Mouse (Mus musculus) liver, embryonic 16.5 days (tissue): Measurements from ENCODE around the gene Nwd2. TPM values are rescaled to one million over a fixed set of nuclear protein-coding genes. Genes with fewer than 3 reads are reported as not detected.

ENCODE experiments used
- ATAC-seq: fragments of 200-750 bp; cut with Nextera tagmentation; 2 replicates; pipeline ENCODE4 v1.8.0; 2017; ENCODE audit warnings: low read depth, mild to moderate bottlenecking, moderate number of reproducible peaks, moderate library complexity
- H3K27ac ChIP-seq: fragments of 300-500 bp; sonication (generic); 2 replicates; pipeline ENCODE4 v1.5.1; 2014; ENCODE audit warnings: mild to moderate bottlenecking, low read length
- H3K27me3 ChIP-seq: fragments of 300-500 bp; sonication (generic); 2 replicates; pipeline ENCODE4 v1.6.1; 2014; ENCODE audit warnings: low read depth, low read length, mixed read lengths; ENCODE audit not compliant: control insufficient read depth, insufficient read depth
- H3K36me3 ChIP-seq: fragments of 300-500 bp; sonication (generic); 2 replicates; pipeline ENCODE4 v1.6.1; 2014; ENCODE audit warnings: mild to moderate bottlenecking; ENCODE audit not compliant: control insufficient read depth, insufficient read depth
- H3K4me1 ChIP-seq: fragments of 300-500 bp; sonication (generic); 2 replicates; pipeline ENCODE4 v1.6.1; 2014; ENCODE audit warnings: low read depth, low read length, mixed read lengths; ENCODE audit not compliant: control insufficient read depth
- H3K4me2 ChIP-seq: fragments of 300-500 bp; sonication (generic); 2 replicates; pipeline ENCODE4 v1.6.1; 2014; ENCODE audit warnings: low read depth, low read length, mixed read lengths
- H3K4me3 ChIP-seq: fragments of 300-500 bp; sonication (generic); 2 replicates; pipeline ENCODE4 v1.5.1; 2014; ENCODE audit warnings: low read depth, mild to moderate bottlenecking, low read length
- H3K9ac ChIP-seq: fragments of 300-500 bp; sonication (generic); 2 replicates; pipeline ENCODE4 v1.6.1; 2014; ENCODE audit warnings: low read depth, low read length
- H3K9me3 ChIP-seq: fragments of 300-500 bp; sonication (generic); replicated peaks from 2 replicates; pipeline ENCODE4 v1.6.1; 2016; ENCODE audit warnings: low read length; ENCODE audit not compliant: control insufficient read depth
- WGBS: fragments of 180-500 bp; shearing (Covaris S2); extraction: QIAGEN DNeasy Blood & Tissue Kit; methylation state at CpG from one replicate; pipeline ENCODE4 v1.1.7; 2014; ENCODE audit not compliant: insufficient replicate concordance; 5-methylcytosine and 5-hydroxymethylcytosine counted together
- polyA plus RNA-seq: library from polyadenylated mRNA; unstranded; fragments of >200 nt; fragmentation: Nextera tagmentation; extraction: Ambion mirVana; gene quantifications from 2 replicates; pipeline ENCODE4 v1.2.1, GENCODE M21; 2015

The Nwd2 gene
- polyA plus RNA-seq, 1 experiment from 2014 or later = 0.04 TPM

- ATAC-seq = no peak
- 70% methylated on average over 6 of the region's 6 CpGs for WGBS
Observed at GRCm38 (mm10) chr5:63819519-63819918, 170.6 kb downstream of the Nwd2 start.

GRCm38 (mm10) chr5:63821176-63821575 is 172.3 kb downstream of the Nwd2 start:
- no peaks in the 10 kb centered on the region for H3K36me3 ChIP-seq
- no peak overlapping the region for H3K4me2 ChIP-seq
- H3K9ac ChIP-seq = no peak overlapping the region
- peaks cover 31% of the 10 kb centered on the region for H3K4me1 ChIP-seq
- no peaks in the 10 kb centered on the region for H3K27me3 ChIP-seq
- WGBS = 56% methylated on average over 5 of the region's 5 CpGs
- H3K4me3 ChIP-seq = no peak overlapping the region
- H3K27ac ChIP-seq = peak overlapping the region; percentile 20; the same call in 1 of the 2 replicates
- no peaks in the 10 kb centered on the region for H3K9me3 ChIP-seq
- no peak for ATAC-seq

More at GRCm38 (mm10) chr5:63819519-63819918, 170.6 kb downstream of the Nwd2 start:
- no peak overlapping the region for H3K27ac ChIP-seq
- H3K4me2 ChIP-seq = no peak overlapping the region
- no peaks in the 10 kb centered on the region for H3K9me3 ChIP-seq
- H3K36me3 ChIP-seq = no peaks in the 10 kb centered on the region
- H3K9ac ChIP-seq = no peak overlapping the region
- H3K27me3 ChIP-seq = no peaks in the 10 kb centered on the region
- no peak overlapping the region for H3K4me3 ChIP-seq
- peaks cover 25% of the 10 kb centered on the region for H3K4me1 ChIP-seq

GRCm38 (mm10) chr5:63821860-63822259 is 173.0 kb downstream of the Nwd2 start:
- Histone ChIP-seq H3K4me3 (no peak overlapping the region), H3K27ac (peak overlapping the region; percentile 20), H3K4me1 (peaks cover 38% of the 10 kb centered on the region), H3K27me3 (no peaks in the 10 kb centered on the region), H3K9me3 (no peaks in the 10 kb centered on the region), H3K4me2 (no peak overlapping the region), H3K9ac (no peak overlapping the region), H3K36me3 (no peaks in the 10 kb centered on the region)
- 28% methylated on average over 8 of the region's 8 CpGs for WGBS
- peak; percentile 76 for ATAC-seq

DNA sequence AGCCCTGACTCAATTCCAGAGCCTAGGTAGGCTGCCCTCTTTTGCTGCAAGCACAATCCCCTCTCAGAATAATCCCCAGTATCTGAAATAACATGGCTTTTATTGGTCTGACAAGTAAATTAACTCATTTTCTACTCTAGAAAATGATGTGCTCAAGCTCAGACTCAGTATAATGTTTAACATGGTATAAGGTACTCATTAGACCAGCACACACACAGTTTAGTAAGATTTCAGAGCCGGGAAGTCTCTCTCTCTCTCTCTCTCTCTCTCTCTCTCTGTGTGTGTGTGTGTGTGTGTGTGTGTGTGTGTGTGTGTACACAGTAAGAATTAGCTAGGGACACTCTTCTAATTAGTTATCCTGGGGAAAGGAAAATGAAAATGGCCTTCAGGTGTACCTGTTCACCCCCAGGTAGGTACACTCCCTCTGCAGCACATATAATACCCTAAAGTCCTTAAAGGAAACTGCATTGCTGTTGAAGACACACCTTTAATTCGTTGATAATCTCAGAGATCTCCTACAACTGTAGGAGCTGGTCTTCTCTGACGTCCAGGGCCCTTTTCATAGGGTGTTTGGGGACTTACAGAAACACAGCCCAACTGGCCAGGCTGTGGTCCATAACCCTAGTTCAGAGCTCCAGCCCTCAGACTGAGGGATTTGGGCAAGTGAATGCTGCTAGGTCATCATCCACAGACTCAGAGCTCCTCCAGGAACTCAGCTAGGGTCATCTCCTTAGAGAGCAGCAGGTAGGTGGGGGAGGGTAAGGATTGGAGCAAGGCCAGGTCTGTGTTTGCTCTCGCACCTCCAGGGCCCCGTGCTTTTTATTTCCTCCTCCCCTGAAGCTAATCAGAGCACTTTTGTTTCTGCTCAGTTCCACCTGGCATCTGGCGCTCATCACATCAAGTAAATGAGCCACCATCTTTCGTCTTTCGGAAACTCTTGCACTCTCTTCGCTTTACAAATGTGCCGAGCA is 174.7 kb downstream of the Nwd2 start:
- Histone ChIP-seq H3K4me1 (peaks cover 42% of the 10 kb centered on the region), H3K27ac (peak overlapping the region; percentile 25), H3K36me3 (no peaks in the 10 kb centered on the region), H3K4me2 (no peak overlapping the region), H3K9ac (no peak overlapping the region), H3K9me3 (no peaks in the 10 kb centered on the region), H3K27me3 (no peaks in the 10 kb centered on the region), H3K4me3 (no peak overlapping the region)
- ATAC-seq = no peak
- WGBS = 55% methylated on average over 10 of the region's 10 CpGs

DNA sequence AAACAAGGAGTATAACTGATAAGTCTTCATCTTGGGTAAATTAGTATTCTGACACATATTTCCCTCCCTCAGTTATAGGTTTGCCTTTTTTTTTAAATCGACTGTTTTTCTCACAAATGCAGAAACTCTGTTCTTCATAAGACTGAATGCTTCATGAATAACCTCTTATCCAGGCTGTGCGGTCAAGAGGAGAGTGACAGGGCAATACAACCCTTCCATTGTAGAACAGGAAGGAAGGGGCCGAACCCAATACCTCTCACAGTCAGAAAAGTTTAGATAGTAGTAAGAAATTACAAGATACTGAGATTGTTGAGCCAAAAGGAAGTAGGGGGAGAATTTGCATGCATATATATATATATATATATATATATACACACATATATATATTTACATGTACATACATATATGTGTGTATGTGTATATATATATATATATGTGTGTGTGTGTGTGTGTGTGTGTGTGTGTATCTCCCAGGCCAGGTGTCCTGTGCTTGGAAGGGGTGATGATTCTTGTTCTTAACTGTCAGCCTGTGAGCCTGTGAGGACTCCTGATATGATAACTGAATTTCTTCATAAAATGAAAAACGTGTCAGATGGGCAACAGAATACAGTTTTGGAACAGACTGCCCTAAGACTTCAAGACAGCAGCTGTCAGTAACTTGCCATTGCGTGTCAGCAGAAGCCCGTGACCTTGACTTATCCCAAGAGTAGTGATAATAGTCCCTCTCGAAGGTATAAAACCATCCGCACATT is 175.9 kb downstream of the Nwd2 start:
- 28% methylated on average over 8 of the region's 8 CpGs for WGBS
- no peak overlapping the region for H3K27ac ChIP-seq

GRCm38 (mm10) chr5:63825881-63826280 is 177.0 kb downstream of the Nwd2 start:
- ATAC-seq = no peak
- H3K27ac ChIP-seq = peak overlapping the region; percentile 50; the same call in 1 of the 2 replicates
- WGBS = 55% methylated on average over 5 of the region's 5 CpGs
- peaks cover 51% of the 10 kb centered on the region for H3K4me1 ChIP-seq
- no peak overlapping the region for H3K9ac ChIP-seq
- H3K27me3 ChIP-seq = no peaks in the 10 kb centered on the region
- H3K36me3 ChIP-seq = no peaks in the 10 kb centered on the region
- no peak overlapping the region for H3K4me3 ChIP-seq
- 0 out of 2 replicates have a peak overlapping the region, but pooled peaks have one; percentile 18 for H3K4me2 ChIP-seq
- no peaks in the 10 kb centered on the region for H3K9me3 ChIP-seq

More for the DNA sequence above, 175.9 kb downstream of the Nwd2 start:
- no peaks in the 10 kb centered on the region for H3K36me3 ChIP-seq
- no peaks in the 10 kb centered on the region for H3K27me3 ChIP-seq
- H3K4me3 ChIP-seq = no peak overlapping the region
- H3K9ac ChIP-seq = no peak overlapping the region
- no peak overlapping the region for H3K4me2 ChIP-seq
- H3K9me3 ChIP-seq = no peaks in the 10 kb centered on the region
- peaks cover 42% of the 10 kb centered on the region for H3K4me1 ChIP-seq
- ATAC-seq = peak; percentile 24; the same call in 1 of the 2 replicates

DNA sequence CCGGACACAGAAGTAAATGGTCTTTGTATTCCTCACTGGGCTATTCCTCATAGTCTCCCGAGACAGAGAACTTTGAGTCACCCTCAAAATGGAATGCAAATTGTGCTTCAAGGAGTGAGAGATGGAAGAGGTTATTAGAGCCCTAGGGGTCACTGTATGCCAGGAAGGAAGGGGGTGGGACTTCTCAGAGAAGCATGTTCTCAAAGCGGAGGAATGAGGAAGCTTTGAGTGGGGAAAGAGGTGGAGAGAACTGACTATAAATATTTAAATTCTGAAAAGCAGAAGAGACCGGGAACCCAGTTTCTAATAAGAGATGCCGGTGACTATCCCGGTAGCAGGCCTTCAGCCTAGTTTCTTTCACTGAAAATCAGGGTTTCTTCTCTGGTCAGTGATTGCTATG is 178.1 kb downstream of the Nwd2 start:
- Histone ChIP-seq H3K36me3 (no peaks in the 10 kb centered on the region), H3K4me3 (no peak overlapping the region), H3K27ac (peak overlapping the region; percentile 50), H3K27me3 (no peaks in the 10 kb centered on the region), H3K4me1 (peaks cover 49% of the 10 kb centered on the region), H3K4me2 (peak overlapping the region; percentile 25), H3K9ac (no peak overlapping the region), H3K9me3 (no peaks in the 10 kb centered on the region)
- WGBS = 23% methylated on average over 6 of the region's 6 CpGs
- no peak for ATAC-seq

DNA sequence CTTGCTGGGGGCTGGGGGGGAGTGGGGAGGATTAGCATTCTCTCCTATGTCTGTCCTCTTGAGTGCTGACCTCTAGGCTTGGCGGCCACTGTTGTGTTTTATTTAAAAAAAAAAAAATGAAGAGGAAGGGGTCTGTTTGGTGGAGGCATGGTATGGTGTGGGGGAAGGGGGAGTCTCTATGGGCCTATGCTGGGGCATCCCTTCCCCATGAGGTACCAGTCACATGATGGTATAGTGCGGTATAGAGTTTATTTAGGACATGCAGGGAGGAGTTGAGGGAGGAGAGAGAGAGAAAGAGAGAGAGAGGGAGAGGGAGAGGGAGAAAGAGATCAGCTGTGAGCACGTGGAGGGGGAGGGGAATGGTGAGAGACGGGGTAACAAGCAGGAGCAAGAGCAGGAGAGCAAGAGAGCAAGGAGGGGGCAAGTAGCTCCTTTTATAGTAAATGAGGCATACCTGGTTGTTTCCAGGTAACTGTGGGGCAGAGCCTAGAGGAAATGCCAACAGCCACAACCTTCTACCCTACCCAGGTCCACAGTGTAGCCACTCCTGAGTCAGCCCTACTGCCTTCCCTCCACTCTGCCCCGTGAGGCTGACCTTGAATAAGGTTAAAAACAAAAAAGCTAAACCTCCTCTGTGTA is 178.6 kb downstream of the Nwd2 start:
- H3K9me3 ChIP-seq = no peaks in the 10 kb centered on the region
- no peaks in the 10 kb centered on the region for H3K36me3 ChIP-seq
- H3K4me2 ChIP-seq = peak overlapping the region; percentile 6; the same call in 1 of the 2 replicates
- H3K9ac ChIP-seq = no peak overlapping the region
- no peak for ATAC-seq
- peaks cover 45% of the 10 kb centered on the region for H3K4me1 ChIP-seq
- no peaks in the 10 kb centered on the region for H3K27me3 ChIP-seq
- H3K4me3 ChIP-seq = no peak overlapping the region
- H3K27ac ChIP-seq = 0 out of 2 replicates have a peak overlapping the region, but pooled peaks have one; percentile 19
- WGBS = 15% methylated on average over 5 of the region's 5 CpGs
